Mouse (Mus musculus): ENCODE data around the gene Fnbp1l. TPM values are rescaled to one million over a fixed set of nuclear protein-coding genes. Genes with fewer than 3 reads are reported as not detected.

The Fnbp1l gene
- total and polyA plus RNA-seq, 3 experiments, result 1.5 to 2.0 (median 2.0) TPM

- dilution Hi-C loops (cut with MboI; ENCODE audit: extremely low pct_ligation_motif_present, extremely low pct_unique_long_range_greater_than_20kb, low sequenced_read_pairs), result no loop called here
Observed at GRCm38 (mm10) chr3:122573426-122574286, 45.9 kb downstream of the Fnbp1l start.

GRCm38 (mm10) chr3:122566549-122566948 lies 53.0 kb downstream of the Fnbp1l start:
- H3K9me3 ChIP-seq (replicated peaks; ENCODE audit: low read length), result no peaks in the 10 kb centered on the region
- peaks cover 0 to 10% of the 10 kb centered on the region in 2 experiments; a peak in 2 of 4 replicates for H3K4me1 ChIP-seq (ENCODE audit: control insufficient read depth in 1 of 2, insufficient read depth in 2 of 2)
- TF ChIP-seq GABPA (IDR thresholded peaks at IDR 0.05; ENCODE audit: insufficient replicate concordance, low read depth, low read length) (no peak), SMC3 (IDR thresholded peaks at IDR 0.05; ENCODE audit: low read depth, low read length) (no peak), JUND (conservative IDR thresholded peaks at IDR 0.05; ENCODE audit: low read depth, low read length) (no peak), MXI1 (IDR thresholded peaks at IDR 0.05; ENCODE audit: low read depth, low read length) (no peak), MAFK (IDR thresholded peaks at IDR 0.05; ENCODE audit: insufficient replicate concordance, low read length) (no peak)
- dilution Hi-C loops (cut with MboI; ENCODE audit: extremely low pct_ligation_motif_present, extremely low pct_unique_long_range_greater_than_20kb, low sequenced_read_pairs) (no loop called here), in situ Hi-C loops (cut with MboI; ENCODE audit: low pct_ligation_motif_present, low pct_unique_long_range_greater_than_20kb, low sequenced_read_pairs) (no loop called here)
- peak overlapping the region; percentile 41; the same call in 1 of the 2 replicates for H3K4me2 ChIP-seq (ENCODE audit: insufficient read depth, low read depth, poor library complexity, severe bottlenecking)
- no peak overlapping the region for H3K27ac ChIP-seq (ENCODE audit: insufficient read depth, low read depth)
- no peak overlapping the region for H3K4me3 ChIP-seq (replicated peaks in 1 of 3; ENCODE audit: low read depth in 2 of 3, low read length in 2 of 3, poor library complexity in 1 of 3)
- DNase-seq (ENCODE audit: extremely low read depth), result no peak
- no peaks in the 10 kb centered on the region for H3K79me2 ChIP-seq (replicated peaks; ENCODE audit: control insufficient read depth, extremely low read depth, insufficient read depth, poor library complexity, severe bottlenecking)
- H3K36me3 ChIP-seq (replicated peaks in 1 of 2; ENCODE audit: control insufficient read depth in 1 of 2, insufficient read depth in 1 of 2, low read length in 1 of 2), result no peaks in the 10 kb centered on the region
- H3K27me3 ChIP-seq (replicated peaks), result no peaks in the 10 kb centered on the region
- H3K9ac ChIP-seq (ENCODE audit: insufficient read depth, low read depth), result no peak overlapping the region

More at GRCm38 (mm10) chr3:122573426-122574286, 45.9 kb downstream of the Fnbp1l start:
- Histone ChIP-seq H3K9me3 (replicated peaks; ENCODE audit: low read length) (peaks cover 6% of the 10 kb centered on the region), H3K4me2 (ENCODE audit: insufficient read depth, low read depth, poor library complexity, severe bottlenecking) (no peak overlapping the region), H3K27me3 (replicated peaks) (no peaks in the 10 kb centered on the region), H3K27ac (ENCODE audit: insufficient read depth, low read depth) (no peak overlapping the region), H3K9ac (ENCODE audit: insufficient read depth, low read depth) (no peak overlapping the region), H3K4me3 (replicated peaks in 1 of 3; ENCODE audit: low read depth in 2 of 3, low read length in 2 of 3, poor library complexity in 1 of 3) (no peak overlapping the region), H3K79me2 (replicated peaks; ENCODE audit: control insufficient read depth, extremely low read depth, insufficient read depth, poor library complexity, severe bottlenecking) (no peaks in the 10 kb centered on the region), H3K4me1 (ENCODE audit: control insufficient read depth in 1 of 2, insufficient read depth in 2 of 2) (peaks cover 3 to 34% of the 10 kb centered on the region in 2 experiments; a peak in 3 of 4 replicates), H3K36me3 (replicated peaks in 1 of 2; ENCODE audit: control insufficient read depth in 1 of 2, insufficient read depth in 1 of 2, low read length in 1 of 2) (no peaks in the 10 kb centered on the region)
- DNase-seq (ENCODE audit: extremely low read depth), result peak; percentile 31
- in situ Hi-C loops (cut with MboI; ENCODE audit: low pct_ligation_motif_present, low pct_unique_long_range_greater_than_20kb, low sequenced_read_pairs), result no loop called here
- TF ChIP-seq UBTF (IDR thresholded peaks at IDR 0.05; ENCODE audit: low read depth, low read length) (no peak), EP300 (IDR thresholded peaks at IDR 0.05; ENCODE audit: low read length) (peak; percentile 79), MEF2A (IDR thresholded peaks at IDR 0.05; ENCODE audit: borderline replicate concordance, low read depth, low read length) (peak; percentile 64), ZKSCAN1 (IDR thresholded peaks at IDR 0.05; ENCODE audit: borderline replicate concordance, low read depth, low read length) (no peak), IRF4 (IDR thresholded peaks at IDR 0.05; ENCODE audit: low read depth, low read length) (peak; percentile 69), JUN (IDR thresholded peaks at IDR 0.05; ENCODE audit: insufficient read depth, low read depth, low read length) (peak; percentile 42; the same call in 1 of the 2 replicates), ETS1 (conservative IDR thresholded peaks at IDR 0.05; ENCODE audit: low read depth, low read length) (peak; percentile 48; the same call in 1 of the 2 replicates), TBP (conservative IDR thresholded peaks at IDR 0.05; ENCODE audit: low read depth, low read length) (no peak), JUND (conservative IDR thresholded peaks at IDR 0.05; ENCODE audit: low read depth, low read length) (peak; percentile 70)

Measured in CH12.LX (cell line).